Mouse (Mus musculus): ENCODE results near the gene Slc50a1. TPM values are rescaled to one million over a fixed set of nuclear protein-coding genes. Genes with fewer than 3 reads are reported as not detected.
A peak's percentile ranks its signal among the peaks of the same experiment; 100 is the strongest.

Slc50a1 gene
- total RNA-seq, 2 experiments from 2014 or later, result 32.1 to 37.4 TPM

- DNase-seq (ENCODE audit: low spot score in 2 of 2), result peak in 1 of 2 experiments; percentile 66
Observed at GRCm38 (mm10) chr3:89277281-89278021, 7.1 kb upstream of the Slc50a1 start.

GRCm38 (mm10) chr3:89276061-89276460, 5.7 kb upstream of the Slc50a1 start:
- intact Hi-C loops (cut with DNase I), result no loop called here

More at GRCm38 (mm10) chr3:89277281-89278021, 7.1 kb upstream of the Slc50a1 start:
- intact Hi-C loops (cut with DNase I), result no loop called here

GRCm38 (mm10) chr3:89271760-89272159, 1.4 kb upstream of the Slc50a1 start:
- intact Hi-C loops (cut with DNase I), result no loop called here
- no peak for DNase-seq (ENCODE audit: low spot score in 2 of 2)

More at GRCm38 (mm10) chr3:89276061-89276460, 5.7 kb upstream of the Slc50a1 start:
- no peak for DNase-seq (ENCODE audit: low spot score in 2 of 2)

- intact Hi-C loops (cut with DNase I), result no loop called here
- DNase-seq (ENCODE audit: low spot score in 2 of 2), result peak; percentile 54 to 90
Observed at GRCm38 (mm10) chr3:89270891-89271290, 521 bp upstream of the Slc50a1 start.

- no peak for DNase-seq (ENCODE audit: low spot score in 2 of 2)
- intact Hi-C loops (cut with DNase I), result no loop called here
Observed at GRCm38 (mm10) chr3:89268916-89269315, 1.5 kb downstream of the Slc50a1 start.

GRCm38 (mm10) chr3:89266439-89266893, 3.9 kb downstream of the Slc50a1 start:
- intact Hi-C loops (cut with DNase I), result no loop called here
- peak; percentile 84 to 91 for DNase-seq (ENCODE audit: low spot score in 2 of 2)

GRCm38 (mm10) chr3:89262417-89262816, 8.0 kb downstream of the Slc50a1 start:
- intact Hi-C loops (cut with DNase I), result no loop called here
- no peak for DNase-seq (ENCODE audit: low spot score in 2 of 2)

- intact Hi-C loops (cut with DNase I), result no loop called here
- DNase-seq (ENCODE audit: low spot score in 2 of 2), result no peak
Observed at GRCm38 (mm10) chr3:89260211-89260610, 10.2 kb downstream of the Slc50a1 start.

- intact Hi-C loops (cut with DNase I), result loop anchor here (5.0 kb wide), 1 partner anchor 38 kb away; no protein-coding TSS in a partner anchor
- peak in 1 of 2 experiments; percentile 61 for DNase-seq (ENCODE audit: low spot score in 2 of 2)
Observed at GRCm38 (mm10) chr3:89259076-89259475, 11.3 kb downstream of the Slc50a1 start, which contains the start of gene Dpm3. TSS of gene Dpm3 (plus strand) at chr3:89259358.

- no peak for DNase-seq (ENCODE audit: low spot score in 2 of 2)
Observed at GRCm38 (mm10) chr3:89256177-89256576, 14.2 kb downstream of the Slc50a1 start.

GRCm38 (mm10) chr3:89254994-89255393, 15.4 kb downstream of the Slc50a1 start:
- no peak for DNase-seq (ENCODE audit: low spot score in 2 of 2)
- intact Hi-C loops (cut with DNase I), result loop anchor here (5.0 kb wide), 1 partner anchor 42 kb away; no protein-coding TSS in a partner anchor

More at GRCm38 (mm10) chr3:89256177-89256576, 14.2 kb downstream of the Slc50a1 start:
- intact Hi-C loops (cut with DNase I), result loop anchor here (5.0 kb wide), 1 partner anchor 41 kb away; no protein-coding TSS in a partner anchor

GRCm38 (mm10) chr3:89251365-89251895, 18.9 kb downstream of the Slc50a1 start:
- no peak for DNase-seq (ENCODE audit: low spot score in 2 of 2)
- intact Hi-C loops (cut with DNase I), result loop anchor here (2.0 kb wide), 1 partner anchor 57 kb away; no protein-coding TSS in a partner anchor

GRCm38 (mm10) chr3:89250435-89251040, 19.8 kb downstream of the Slc50a1 start:
- intact Hi-C loops (cut with DNase I), result loop anchor here (1.0 to 2.0 kb wide), 2 partner anchors 32 to 58 kb away; no protein-coding TSS in a partner anchor
- DNase-seq (ENCODE audit: low spot score in 2 of 2), result peak in 1 of 2 experiments; percentile 43

- intact Hi-C loops (cut with DNase I), result no loop called here
- no peak for DNase-seq (ENCODE audit: low spot score in 2 of 2)
Observed at GRCm38 (mm10) chr3:89247466-89247865, 22.9 kb downstream of the Slc50a1 start.

- peak; percentile 91 to 95 for DNase-seq (ENCODE audit: low spot score in 2 of 2)
- intact Hi-C loops (cut with DNase I), result no loop called here
Observed at GRCm38 (mm10) chr3:89246261-89247100, 23.9 kb downstream of the Slc50a1 start, which contains the start of gene Trim46. TSS of gene Trim46 (minus strand) at chr3:89246309.

- DNase-seq (ENCODE audit: low spot score in 2 of 2), result peak; percentile 72 to 85
- intact Hi-C loops (cut with DNase I), result loop anchor here (2.0 kb wide), 1 partner anchor 17 kb away; the partner anchor contains the start of gene Muc1
Observed at GRCm38 (mm10) chr3:89245688-89246171, 24.6 kb downstream of the Slc50a1 start, which contains the start of gene Krtcap2. TSS of gene Krtcap2 (plus strand) at chr3:89245966.

- DNase-seq (ENCODE audit: low spot score in 2 of 2), result peak; percentile 77 to 79
- intact Hi-C loops (cut with DNase I), result loop anchor here (2.0 kb wide), 1 partner anchor 16 kb away; the partner anchor contains the start of gene Muc1
Observed at GRCm38 (mm10) chr3:89244982-89245687, 25.2 kb downstream of the Slc50a1 start.
